Mouse (Mus musculus): Measurements from ENCODE around the gene Foxp1.

- TF ChIP-seq CTCF (IDR thresholded peaks at IDR 0.05; ENCODE audit: extremely low read depth, insufficient read depth, insufficient read length, insufficient replicate concordance), result no peak
- no peak for TF ChIP-seq POLR2A (IDR thresholded peaks at IDR 0.05; ENCODE audit: low read depth, low read length)
These were observed 590.5 kb downstream of the Foxp1 start for GRCm38 (mm10) chr6:98931881-98932540.
